Mouse (Mus musculus) stomach, embryonic 14.5 days (tissue): ENCODE data around the gene Arl13a. TPM values are rescaled to one million over a fixed set of nuclear protein-coding genes. Genes with fewer than 3 reads are reported as not detected.
"Not testable (repeated sequence)": the region's sequence is repeated elsewhere in the genome, so short reads cannot be mapped to it uniquely, and the experiment has no call there.

Experiments used
- ATAC-seq: fragments of 200-750 bp; cut with Nextera tagmentation; 2 replicates; pipeline ENCODE4 v1.8.0; 2017; ENCODE audit warnings: low read depth, moderate TSS enrichment; ENCODE audit not compliant: insufficient number of reproducible peaks, insufficient read depth, low FRiP score
- H3K27ac ChIP-seq: fragments of 300-500 bp; sonication (generic); 2 replicates; pipeline ENCODE4 v1.5.1; 2014; ENCODE audit warnings: mild to moderate bottlenecking, low read length, moderate library complexity, mixed read lengths
- H3K27me3 ChIP-seq: fragments of 300-500 bp; sonication (generic); 2 replicates; pipeline ENCODE4 v1.6.1; 2014; ENCODE audit warnings: low read length, control low read depth, mixed read lengths; ENCODE audit not compliant: control insufficient read depth, insufficient read depth
- H3K36me3 ChIP-seq: fragments of 300-500 bp; sonication (generic); 2 replicates; pipeline ENCODE4 v1.6.1; 2014; ENCODE audit warnings: mild to moderate bottlenecking, control low read depth, low read length, moderate library complexity, mixed read lengths; ENCODE audit not compliant: control insufficient read depth, insufficient read depth
- H3K4me1 ChIP-seq: fragments of 300-500 bp; sonication (generic); 2 replicates; pipeline ENCODE4 v1.6.1; 2014; ENCODE audit warnings: low read length, control low read depth, mixed read lengths; ENCODE audit not compliant: control insufficient read depth, insufficient read depth
- H3K4me2 ChIP-seq: fragments of 300-500 bp; sonication (generic); replicated peaks from 2 replicates; pipeline ENCODE4 v1.6.1; 2014; ENCODE audit warnings: low read depth, low read length, control low read depth
- H3K4me3 ChIP-seq: fragments of 300-500 bp; sonication (generic); 2 replicates; pipeline ENCODE4 v1.5.1; 2014; ENCODE audit warnings: low read depth, low read length, control low read depth
- H3K9ac ChIP-seq: fragments of 300-500 bp; sonication (generic); replicated peaks from 2 replicates; pipeline ENCODE4 v1.6.1; 2014; ENCODE audit warnings: low read depth, mild to moderate bottlenecking, control low read depth, low read length, moderate library complexity, mixed read lengths
- H3K9me3 ChIP-seq: fragments of 300-500 bp; sonication (generic); 2 replicates; pipeline ENCODE4 v1.6.1; 2016; ENCODE audit warnings: low read depth, low read length, control low read depth; ENCODE audit not compliant: control insufficient read depth
- WGBS: fragments of 180-500 bp; shearing (Covaris S2); extraction: QIAGEN DNeasy Blood & Tissue Kit; methylation state at CpG from one replicate; pipeline ENCODE4 v1.1.7; 2014; 5-methylcytosine and 5-hydroxymethylcytosine counted together
- polyA plus RNA-seq: library from polyadenylated mRNA; unstranded; fragments of >200 nt; fragmentation: Nextera tagmentation; extraction: Ambion mirVana; gene quantifications from 2 replicates; pipeline ENCODE4 v1.2.1, GENCODE M21; 2014

Gene Arl13a
- polyA plus RNA-seq = not detected in 2 replicates

DNA sequence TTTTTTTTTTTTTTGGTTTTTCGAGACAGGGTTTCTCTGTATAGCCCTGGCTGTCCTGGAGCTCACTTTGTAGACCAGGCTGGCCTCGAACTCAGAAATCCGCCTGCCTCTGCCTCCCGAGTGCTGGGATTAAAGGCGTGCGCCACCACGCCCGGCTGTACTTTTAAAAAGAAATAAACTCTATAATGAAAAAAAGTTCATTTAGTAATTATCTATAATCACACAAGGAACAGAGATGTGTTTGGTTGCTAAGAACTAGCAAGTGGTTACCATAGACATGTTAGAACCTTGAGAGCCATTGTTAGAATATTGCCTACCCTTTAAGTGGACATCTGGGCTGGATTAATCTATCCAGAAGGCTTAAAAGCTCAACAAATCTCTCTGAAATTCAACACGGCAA, at the start of gene Arl13a:
Arl13a (plus strand) TSS at position 301 of the 400 bp plus-strand sequence.
- not testable (repeated sequence) for H3K27me3 ChIP-seq, H3K9me3 ChIP-seq, H3K36me3 ChIP-seq, H3K4me2 ChIP-seq, H3K9ac ChIP-seq, H3K27ac ChIP-seq, H3K4me1 ChIP-seq, ATAC-seq, H3K4me3 ChIP-seq
- 93% methylated on average over 8 of the region's 9 CpGs for WGBS

DNA sequence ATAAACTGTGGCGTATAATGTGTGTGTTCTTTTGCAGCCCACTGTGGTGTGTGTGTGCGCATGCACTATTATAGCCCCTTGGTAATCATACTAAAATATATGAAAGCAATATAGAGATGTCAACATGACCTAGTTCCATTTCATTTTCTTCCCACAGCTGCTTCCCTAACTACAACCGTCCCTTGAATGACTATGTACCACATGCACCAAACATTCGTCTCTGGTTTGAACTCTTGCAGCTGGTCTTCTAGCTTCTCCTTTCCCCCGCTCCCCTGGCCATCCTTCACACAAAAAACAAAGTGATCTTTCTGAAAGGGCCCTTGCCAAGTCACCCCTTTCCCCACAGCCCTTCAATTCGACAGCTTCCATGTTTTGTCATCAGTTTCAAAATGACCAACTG, 47.3 kb upstream of the Arl13a start:
- no peak overlapping the region for H3K4me2 ChIP-seq
- no peaks in the 10 kb centered on the region for H3K27me3 ChIP-seq
- no peaks in the 10 kb centered on the region for H3K36me3 ChIP-seq
- no peaks in the 10 kb centered on the region for H3K9me3 ChIP-seq
- H3K4me3 ChIP-seq = no peak overlapping the region
- WGBS = 71% methylated on average over 6 of the region's 6 CpGs
- no peak overlapping the region for H3K9ac ChIP-seq
- no peaks in the 10 kb centered on the region for H3K4me1 ChIP-seq
- H3K27ac ChIP-seq = no peak overlapping the region
- no peak for ATAC-seq

- Histone ChIP-seq H3K9ac (no peak overlapping the region), H3K9me3 (no peaks in the 10 kb centered on the region), H3K4me3 (no peak overlapping the region), H3K4me2 (no peak overlapping the region), H3K4me1 (no peaks in the 10 kb centered on the region), H3K27ac (no peak overlapping the region), H3K27me3 (no peaks in the 10 kb centered on the region), H3K36me3 (no peaks in the 10 kb centered on the region)
- WGBS = 88% methylated on average over 1 of the region's 1 CpGs
- no peak for ATAC-seq
Observed at GRCm38 (mm10) chrX:134141551-134141950, 45.8 kb upstream of the Arl13a start.

DNA sequence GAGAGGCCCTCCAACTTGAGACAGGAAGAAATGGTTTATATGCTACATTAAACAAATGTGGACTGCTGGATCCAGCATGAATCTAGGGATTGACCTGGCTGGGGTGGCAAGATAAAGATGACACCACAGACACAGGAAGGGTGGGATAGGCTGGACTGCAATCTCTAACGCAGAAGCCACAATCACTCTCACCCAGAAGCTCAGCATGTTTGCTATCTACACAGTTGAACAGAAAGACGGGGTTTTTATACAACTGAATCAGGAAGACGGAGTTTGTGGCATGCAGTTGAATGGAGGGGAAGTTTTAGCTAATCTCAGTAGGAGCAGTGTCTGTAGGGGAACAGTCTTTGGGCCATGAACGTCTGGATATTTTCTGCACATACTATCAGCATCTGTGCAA, 45.3 kb upstream of the Arl13a start:
- Histone ChIP-seq H3K4me2 (no peak overlapping the region), H3K27me3 (no peaks in the 10 kb centered on the region), H3K9me3 (no peaks in the 10 kb centered on the region), H3K4me1 (no peaks in the 10 kb centered on the region), H3K27ac (no peak overlapping the region), H3K4me3 (no peak overlapping the region), H3K9ac (no peak overlapping the region), H3K36me3 (no peaks in the 10 kb centered on the region)
- 81% methylated on average over 4 of the region's 4 CpGs for WGBS
- ATAC-seq = no peak

GRCm38 (mm10) chrX:134158151-134158550, 29.1 kb upstream of the Arl13a start:
- WGBS = 41% methylated on average over 7 of the region's 7 CpGs
- Histone ChIP-seq H3K4me2 (no peak overlapping the region), H3K27ac (no peak overlapping the region), H3K27me3 (no peaks in the 10 kb centered on the region), H3K4me3 (no peak overlapping the region), H3K9ac (no peak overlapping the region), H3K9me3 (no peaks in the 10 kb centered on the region), H3K36me3 (no peaks in the 10 kb centered on the region), H3K4me1 (no peaks in the 10 kb centered on the region)
- no peak for ATAC-seq

DNA sequence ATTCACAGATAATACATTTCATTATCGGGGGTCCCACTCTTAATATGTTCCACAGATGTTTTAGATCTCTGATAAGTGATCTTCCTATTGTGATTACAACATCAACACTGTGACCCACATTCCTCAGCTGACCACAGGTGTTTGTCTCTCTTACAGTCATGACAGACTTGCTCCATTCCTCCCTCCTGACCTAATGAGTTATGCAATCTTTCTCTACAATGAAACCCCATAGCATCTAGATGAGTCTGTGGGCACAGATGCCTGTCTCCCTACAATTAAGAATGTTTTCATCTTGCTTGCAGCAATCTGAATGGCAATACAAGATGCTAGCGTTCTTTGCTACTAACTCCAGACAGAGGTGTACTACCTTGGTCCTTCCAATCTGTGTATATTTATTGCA, 26.9 kb upstream of the Arl13a start:
- WGBS = 85% methylated on average over 2 of the region's 2 CpGs
- no peaks in the 10 kb centered on the region for H3K9me3 ChIP-seq
- no peak overlapping the region for H3K4me3 ChIP-seq
- no peak for ATAC-seq
- H3K27ac ChIP-seq = no peak overlapping the region
- no peak overlapping the region for H3K9ac ChIP-seq
- no peaks in the 10 kb centered on the region for H3K4me1 ChIP-seq
- H3K4me2 ChIP-seq = no peak overlapping the region
- no peaks in the 10 kb centered on the region for H3K27me3 ChIP-seq
- no peaks in the 10 kb centered on the region for H3K36me3 ChIP-seq

DNA sequence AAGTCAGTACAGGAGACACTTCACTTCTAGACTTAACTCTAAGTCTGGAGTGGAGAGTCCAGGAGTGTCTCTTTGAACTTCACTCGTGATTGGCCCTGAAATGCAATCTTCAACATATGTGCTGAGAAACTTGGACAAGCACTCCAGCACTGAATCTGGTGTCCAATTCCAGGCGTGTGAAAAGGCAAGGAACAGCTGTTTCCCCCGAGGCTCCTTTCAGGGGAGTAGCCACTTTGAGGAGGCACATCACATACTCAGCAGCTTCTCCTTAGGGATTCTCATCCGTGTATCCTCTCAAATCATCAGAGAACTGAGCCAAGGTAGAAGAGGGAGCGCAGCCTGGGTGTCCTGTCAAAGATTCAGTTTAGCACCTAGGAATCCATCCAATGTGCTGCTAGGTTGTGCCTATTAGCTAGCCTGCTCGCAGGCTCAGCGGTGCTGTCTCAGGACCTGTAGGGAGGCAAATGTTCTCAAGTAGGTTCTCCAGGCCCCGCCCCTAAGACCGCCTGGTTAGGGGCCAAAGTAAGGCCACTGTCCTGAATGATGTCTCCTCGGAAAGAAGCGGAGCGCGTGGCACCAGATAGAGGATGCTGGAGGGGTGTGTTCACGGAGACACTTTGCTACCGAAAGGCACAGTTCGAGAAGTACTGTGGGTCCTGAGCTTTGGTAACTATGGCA, 25.1 kb upstream of the Arl13a start, which contains the start of gene Xkrx:
Xkrx (minus strand) TSS at position 34 of the 678 bp plus-strand sequence.
- WGBS = 37% methylated on average over 16 of the region's 16 CpGs
- no peaks in the 10 kb centered on the region for H3K9me3 ChIP-seq
- peak within 1 kb of the TSS; percentile 40 for H3K4me2 ChIP-seq
- no peaks in the 10 kb centered on the region for H3K4me1 ChIP-seq
- H3K27me3 ChIP-seq = no peaks in the 10 kb centered on the region
- no peak within 1 kb of the TSS for H3K27ac ChIP-seq
- no peak within 1 kb of the TSS for H3K9ac ChIP-seq
- no peak within 1 kb of the TSS for H3K4me3 ChIP-seq
- no peak for ATAC-seq
- H3K36me3 ChIP-seq = no peaks in the 10 kb centered on the region

DNA sequence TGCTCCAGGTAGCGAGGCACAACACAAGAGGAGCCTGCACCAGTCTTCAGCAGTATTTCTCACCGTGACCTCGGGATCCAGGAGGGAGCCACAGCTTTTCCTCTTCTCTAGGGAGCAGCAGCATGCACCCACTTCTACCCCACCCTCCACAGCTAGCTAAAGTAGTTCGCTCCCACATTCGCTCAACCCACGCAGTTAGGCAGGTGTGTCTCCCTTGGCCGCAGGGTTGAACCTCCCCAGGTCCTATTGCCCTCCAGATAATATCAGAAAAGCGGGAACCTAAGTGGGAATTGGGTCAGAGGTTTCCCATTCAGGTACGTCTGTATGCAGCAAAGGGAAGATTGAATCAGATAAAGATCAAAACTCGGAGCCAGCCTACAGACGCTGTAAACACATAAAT, 24.5 kb upstream of the Arl13a start:
- Histone ChIP-seq H3K9me3 (no peaks in the 10 kb centered on the region), H3K4me1 (no peaks in the 10 kb centered on the region), H3K4me3 (no peak overlapping the region), H3K27me3 (no peaks in the 10 kb centered on the region), H3K9ac (no peak overlapping the region), H3K27ac (no peak overlapping the region), H3K4me2 (peak overlapping the region; percentile 40), H3K36me3 (no peaks in the 10 kb centered on the region)
- WGBS = 15% methylated on average over 11 of the region's 11 CpGs
- ATAC-seq = no peak

- Histone ChIP-seq H3K4me2 (no peak overlapping the region), H3K27me3 (no peaks in the 10 kb centered on the region), H3K36me3 (no peaks in the 10 kb centered on the region), H3K4me3 (no peak overlapping the region), H3K9ac (no peak overlapping the region), H3K27ac (no peak overlapping the region), H3K4me1 (no peaks in the 10 kb centered on the region), H3K9me3 (no peaks in the 10 kb centered on the region)
- 71% methylated on average over 4 of the region's 4 CpGs for WGBS
- ATAC-seq = no peak
Observed at GRCm38 (mm10) chrX:134163484-134163883, 23.8 kb upstream of the Arl13a start.
